Mouse (Mus musculus) bone marrow macrophage, adult 2 months (primary cell): ENCODE results near the gene Lrrc30.

ENCODE experiments used
- CTCF ChIP-seq: IDR thresholded peaks from 2 replicates; pipeline ENCODE4 v1.5.1; 2012; ENCODE audit warnings: low read depth, mild to moderate bottlenecking, low read length, moderate library complexity
- POLR2A ChIP-seq: IDR thresholded peaks from 2 replicates; pipeline ENCODE4 v1.6.1; 2012; ENCODE audit warnings: mild to moderate bottlenecking, low read depth, low read length, borderline replicate concordance

DNA sequence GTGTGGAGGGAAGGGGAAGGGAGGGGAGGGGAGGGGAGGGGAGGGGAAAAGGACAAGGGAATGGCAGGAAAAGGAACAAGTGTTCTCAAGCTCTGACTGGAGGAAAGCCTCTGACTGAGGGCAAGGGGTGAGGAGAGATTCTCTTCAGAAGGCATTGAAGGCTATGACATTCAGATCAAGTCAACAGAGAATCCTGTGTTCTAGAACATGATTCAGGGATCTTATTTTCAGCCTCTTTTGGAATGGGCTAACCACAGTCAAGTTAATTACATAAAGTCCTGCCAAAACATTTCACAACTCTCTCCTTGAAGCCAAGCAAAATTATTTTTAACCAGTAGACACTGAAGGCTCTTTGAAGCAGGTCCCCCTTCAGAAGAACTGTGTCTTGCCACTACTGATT is 9.1 kb upstream of the Lrrc30 start:
- TF ChIP-seq POLR2A (no peak), CTCF (no peak)
